Mouse (Mus musculus) kidney, postnatal 14 days (tissue): ENCODE measurements around the gene Slc41a1.

ENCODE experiments used
- DNase-seq: peaks from one replicate; pipeline ENCODE4 v3.0.0; 2022; ENCODE audit warnings: mixed read lengths

The Slc41a1 gene

DNA sequence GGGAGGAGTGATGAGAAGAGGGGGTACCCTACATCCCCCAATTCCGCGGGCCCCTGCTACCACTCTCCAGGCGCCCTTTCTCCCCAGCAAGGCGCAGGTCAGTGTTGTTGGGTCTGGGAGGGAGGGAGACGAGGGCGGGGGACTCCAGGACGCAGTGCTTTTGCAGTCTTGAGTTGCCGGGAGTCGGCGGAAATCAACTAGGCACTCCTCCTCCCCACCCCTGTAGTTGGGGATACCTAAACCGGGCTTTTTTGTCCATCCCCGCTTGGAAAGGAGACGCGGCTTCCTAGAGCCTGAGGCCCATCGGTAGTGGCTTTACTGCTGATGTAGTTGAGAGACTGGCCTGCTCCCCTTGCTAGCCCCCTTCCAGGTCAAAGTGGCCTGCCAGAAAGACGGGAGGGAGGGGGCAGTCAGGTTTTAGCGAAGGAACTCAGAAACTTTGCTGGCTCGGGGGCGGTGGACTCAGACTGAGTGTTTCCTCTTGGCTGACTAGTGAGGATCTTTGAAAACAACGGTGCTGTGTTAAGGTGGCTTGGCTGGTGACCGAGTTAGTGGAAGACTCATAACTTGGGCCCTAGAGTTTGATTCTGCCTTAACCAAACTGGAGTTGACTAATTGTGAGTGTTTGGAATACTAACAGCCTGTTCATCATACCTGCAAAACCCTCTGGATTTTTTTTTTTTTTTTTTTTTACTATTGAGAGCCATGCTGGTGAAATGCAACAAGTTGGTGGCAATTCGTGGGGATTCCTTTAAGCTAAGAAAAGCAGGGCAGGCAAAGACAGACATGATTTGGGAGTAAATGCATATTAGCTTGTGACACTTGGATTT is 1.2 kb downstream of the Slc41a1 start:
- peak; percentile 67 for DNase-seq

DNA sequence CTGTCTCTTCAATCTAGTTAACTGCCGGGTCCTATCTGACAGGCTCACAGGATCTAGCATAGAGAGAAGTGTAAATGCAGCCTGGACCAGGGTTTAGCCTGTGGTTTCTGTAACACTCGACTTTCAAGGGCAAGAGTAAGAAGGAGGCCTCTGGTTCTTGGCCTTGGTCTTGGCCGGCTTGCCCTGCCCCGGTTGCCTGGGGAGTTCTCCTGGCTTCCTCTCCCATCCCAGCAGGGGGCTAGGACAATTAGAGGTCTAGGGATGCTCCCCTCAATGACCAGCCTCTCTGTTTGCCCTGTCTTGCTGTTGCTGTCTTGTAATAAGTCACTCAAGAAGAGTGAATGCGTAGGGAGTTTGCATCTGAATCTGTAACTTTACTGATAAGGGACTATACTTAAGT is 2.0 kb downstream of the Slc41a1 start:
- no peak for DNase-seq

DNA sequence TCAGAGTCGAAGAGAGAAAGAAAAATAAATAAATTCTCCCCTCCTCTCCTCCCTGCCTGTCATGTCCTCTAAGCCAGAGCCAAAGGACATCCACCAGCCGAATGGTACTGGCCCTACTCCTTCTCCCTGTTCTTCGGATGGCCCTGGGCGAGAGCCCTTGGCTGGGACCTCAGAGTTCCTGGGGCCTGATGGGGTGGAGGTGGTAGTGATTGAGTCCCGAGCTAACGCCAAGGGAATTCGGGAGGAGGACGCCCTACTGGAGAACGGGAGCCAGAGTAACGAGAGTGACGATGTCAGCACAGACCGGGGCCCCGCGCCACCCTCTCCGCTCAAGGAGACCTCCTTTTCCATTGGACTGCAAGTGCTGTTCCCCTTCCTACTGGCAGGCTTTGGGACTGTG is 3.3 kb downstream of the Slc41a1 start:
- no peak for DNase-seq

DNA sequence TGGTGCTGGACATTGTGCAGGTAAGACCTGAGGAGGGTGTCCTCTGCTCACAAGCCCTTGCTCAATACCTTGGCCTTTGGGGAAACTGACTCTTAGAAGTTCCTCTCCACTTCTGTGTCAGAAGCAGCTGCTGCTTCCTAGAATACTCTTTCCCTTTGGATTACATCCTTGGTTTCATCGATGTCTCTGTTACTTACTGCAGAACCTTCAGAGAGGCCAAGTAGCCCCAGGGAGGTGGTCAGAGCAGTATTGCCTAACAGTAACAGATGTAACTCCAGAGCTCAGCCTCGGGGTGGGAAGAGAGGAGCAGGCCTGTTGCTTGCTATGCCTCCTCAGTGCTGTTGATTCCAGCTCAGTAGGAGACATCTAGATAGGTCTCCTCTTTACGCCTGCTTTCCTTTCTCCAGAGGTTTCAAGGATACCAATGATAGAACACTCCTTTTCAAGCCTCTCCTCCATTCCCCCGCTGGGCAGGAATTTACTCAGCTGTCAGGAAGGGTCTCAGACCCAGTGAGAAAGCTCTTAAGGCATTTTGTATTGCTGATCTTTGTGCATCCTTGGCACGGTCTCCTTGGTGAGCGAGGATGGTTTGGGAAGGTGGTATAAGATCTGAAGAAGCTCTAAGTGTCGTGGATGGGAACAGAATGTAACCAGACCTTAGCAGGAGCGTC is 3.8 kb downstream of the Slc41a1 start:
- no peak for DNase-seq

DNA sequence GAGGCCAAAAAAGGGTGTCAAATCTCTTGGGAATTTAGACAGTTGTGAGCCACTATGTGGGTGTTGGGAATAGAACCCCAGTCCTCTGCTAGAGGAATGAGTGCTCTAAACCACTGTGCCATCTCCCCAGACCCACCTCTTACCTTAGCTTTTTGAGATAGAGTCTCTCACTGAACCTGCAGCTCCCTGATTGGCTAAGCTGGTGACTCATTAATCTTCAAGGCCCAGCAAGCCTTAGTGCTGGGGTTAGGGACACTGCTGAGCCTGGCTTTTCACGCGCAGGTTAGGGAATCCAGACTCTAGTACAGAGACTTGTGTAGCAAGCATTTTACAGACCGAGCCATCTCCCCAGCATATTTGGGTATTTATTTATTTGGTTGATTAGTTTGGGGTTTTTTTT is 9.7 kb downstream of the Slc41a1 start:
- DNase-seq = no peak

DNA sequence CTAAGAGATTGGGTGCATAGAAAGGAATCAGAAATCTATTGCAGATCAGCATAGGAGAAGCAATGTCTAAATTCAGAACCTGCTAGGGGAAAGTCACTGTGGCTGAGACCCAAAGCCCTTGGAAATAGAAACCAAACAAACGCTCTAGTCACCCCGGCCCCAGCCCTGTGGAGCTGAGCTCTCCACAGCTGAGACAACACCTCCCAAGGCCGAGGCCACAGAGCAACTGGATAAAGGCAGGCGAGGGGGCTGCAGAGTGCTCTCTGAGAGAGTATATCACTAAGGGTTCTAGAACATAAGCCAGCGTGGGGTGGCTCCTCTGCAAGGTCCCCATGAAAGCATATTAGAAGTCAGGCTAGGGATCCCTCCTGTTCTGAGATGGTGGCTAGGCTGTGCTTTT is 11.2 kb downstream of the Slc41a1 start:
- DNase-seq = no peak

DNA sequence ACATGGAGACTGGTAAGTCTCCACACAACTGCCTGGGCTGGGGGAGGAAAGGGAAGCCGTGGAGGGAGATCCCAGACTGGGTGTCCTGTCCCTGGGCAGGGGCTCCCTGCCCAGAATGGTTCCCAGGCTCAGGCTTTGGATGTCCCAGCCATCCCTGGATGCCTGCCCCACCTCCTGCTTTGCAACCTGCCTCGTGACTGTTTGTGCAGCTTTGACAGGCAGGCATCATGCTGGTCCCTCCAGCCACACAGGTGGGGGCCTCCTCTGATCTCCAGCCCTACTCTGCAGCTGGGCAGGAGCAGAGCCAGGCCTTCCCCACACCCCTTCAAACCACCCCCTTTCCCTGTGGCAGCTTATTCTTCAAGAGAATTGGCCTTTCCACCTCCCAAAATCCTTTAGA is 12.0 kb downstream of the Slc41a1 start:
- DNase-seq = no peak

DNA sequence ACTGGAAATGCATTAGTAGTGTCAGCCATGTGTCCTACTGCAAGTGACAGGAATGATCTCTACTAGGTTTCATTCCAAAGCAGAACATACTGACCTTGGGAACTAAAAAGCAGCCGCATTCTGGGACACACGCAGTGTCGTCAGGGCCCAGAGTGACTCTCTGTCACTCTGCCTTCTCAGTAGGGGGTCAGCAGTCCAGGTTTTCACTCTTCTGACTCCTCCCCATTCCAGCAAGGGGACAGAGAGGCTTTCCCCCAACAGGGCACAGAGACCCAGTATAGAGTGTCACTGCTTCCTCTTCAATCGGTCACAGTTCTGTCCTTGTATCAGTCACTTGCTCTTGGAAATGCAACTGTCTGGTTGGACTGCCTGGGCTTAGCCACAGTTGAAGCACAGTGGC is 14.9 kb downstream of the Slc41a1 start:
- no peak for DNase-seq

DNA sequence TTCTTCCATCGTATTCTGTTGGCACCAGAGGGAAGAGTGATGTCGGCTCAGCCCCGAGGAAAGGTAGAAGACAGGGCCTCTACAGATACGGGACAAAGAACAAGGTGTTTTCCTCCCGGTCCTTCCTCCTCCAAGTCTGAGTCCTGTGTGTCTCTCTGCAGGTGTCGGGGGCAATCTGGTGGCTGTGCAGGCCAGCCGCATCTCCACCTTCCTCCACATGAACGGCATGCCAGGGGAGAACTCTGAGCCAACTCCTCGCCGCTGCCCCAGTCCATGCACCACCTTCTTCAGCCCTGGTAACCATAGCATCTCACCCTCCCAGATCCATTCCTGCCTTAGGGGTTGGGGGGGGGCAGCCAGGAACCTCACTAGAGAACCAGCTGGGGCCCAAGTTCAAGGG is 16.5 kb downstream of the Slc41a1 start:
- DNase-seq = no peak

DNA sequence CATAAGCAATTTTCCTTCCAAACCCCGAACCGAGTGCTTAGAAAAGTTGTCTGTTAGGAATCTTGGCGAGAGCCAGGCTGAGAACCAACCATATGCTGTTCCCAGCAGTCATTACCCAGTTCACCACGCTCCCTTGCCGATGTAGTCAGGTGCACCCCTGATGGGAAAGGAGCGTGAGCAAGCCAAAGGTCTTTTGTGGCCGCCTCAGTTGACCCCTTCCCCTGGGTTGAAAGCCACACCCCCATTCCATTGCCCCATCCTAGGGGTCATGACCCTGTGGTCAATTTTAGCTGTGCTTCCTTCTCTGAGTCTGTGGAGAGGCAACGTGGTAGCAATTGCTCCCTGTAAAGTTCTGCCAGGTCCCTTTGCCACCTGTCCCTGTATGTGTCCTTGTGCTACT is 17.6 kb downstream of the Slc41a1 start:
- DNase-seq = no peak

DNA sequence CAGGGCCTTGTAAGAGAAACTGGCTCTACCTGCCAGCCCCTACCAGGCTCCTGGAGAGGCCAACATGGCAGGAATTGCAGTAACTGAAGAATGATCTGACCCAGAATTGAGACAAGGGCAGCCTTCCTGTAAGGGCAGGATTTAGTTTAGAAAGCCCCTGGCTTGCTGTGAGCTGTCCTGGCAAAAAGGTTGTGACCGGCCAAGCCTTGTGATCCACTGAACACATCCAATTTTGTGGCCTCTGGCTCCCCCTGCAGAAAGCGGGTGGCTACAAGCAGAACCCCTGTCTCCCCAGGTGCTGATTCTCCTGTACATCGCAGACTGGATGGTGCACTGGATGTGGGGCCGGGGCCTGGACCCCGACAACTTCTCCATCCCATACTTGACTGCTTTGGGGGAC is 19.0 kb downstream of the Slc41a1 start:
- peak; percentile 55 for DNase-seq

DNA sequence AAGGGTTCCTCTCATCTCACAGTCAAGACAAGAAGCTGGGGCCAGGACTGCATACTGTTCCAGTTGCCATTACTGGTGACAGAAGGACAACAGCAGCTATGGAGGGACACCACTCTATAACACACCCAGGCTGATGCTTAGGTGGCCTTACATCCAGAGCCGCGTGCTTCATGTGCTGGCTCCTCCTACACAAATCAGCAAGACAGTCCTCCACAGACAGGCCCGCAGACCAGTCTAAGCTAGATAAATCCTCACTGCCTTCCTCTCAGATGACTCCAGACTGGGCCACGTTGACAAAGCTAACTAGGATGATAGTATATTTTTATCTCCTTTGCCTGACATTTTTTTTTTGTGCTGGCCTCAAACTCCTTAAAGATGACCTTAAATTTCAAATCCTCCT is 34.5 kb downstream of the Slc41a1 start:
- DNase-seq = no peak

DNA sequence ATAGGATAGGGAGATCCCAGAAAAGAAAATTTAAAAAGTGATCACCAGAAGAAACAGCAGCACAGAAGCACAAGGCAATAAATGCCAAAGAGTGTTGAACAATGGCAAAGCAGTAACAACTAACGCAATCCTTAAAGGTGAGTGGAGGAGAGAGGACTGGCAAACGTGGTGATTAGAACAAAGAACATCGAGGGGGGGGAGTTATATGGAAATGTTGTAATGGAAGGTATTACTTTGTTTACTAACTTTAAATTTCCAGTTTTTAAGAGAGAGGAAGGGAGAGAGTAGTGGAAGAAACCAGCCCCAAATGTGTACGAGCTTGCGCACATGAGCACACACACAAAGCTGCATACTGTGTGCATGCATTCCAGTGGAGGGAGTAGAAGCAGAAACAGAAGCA is 38.3 kb downstream of the Slc41a1 start:
- DNase-seq = no peak

DNA sequence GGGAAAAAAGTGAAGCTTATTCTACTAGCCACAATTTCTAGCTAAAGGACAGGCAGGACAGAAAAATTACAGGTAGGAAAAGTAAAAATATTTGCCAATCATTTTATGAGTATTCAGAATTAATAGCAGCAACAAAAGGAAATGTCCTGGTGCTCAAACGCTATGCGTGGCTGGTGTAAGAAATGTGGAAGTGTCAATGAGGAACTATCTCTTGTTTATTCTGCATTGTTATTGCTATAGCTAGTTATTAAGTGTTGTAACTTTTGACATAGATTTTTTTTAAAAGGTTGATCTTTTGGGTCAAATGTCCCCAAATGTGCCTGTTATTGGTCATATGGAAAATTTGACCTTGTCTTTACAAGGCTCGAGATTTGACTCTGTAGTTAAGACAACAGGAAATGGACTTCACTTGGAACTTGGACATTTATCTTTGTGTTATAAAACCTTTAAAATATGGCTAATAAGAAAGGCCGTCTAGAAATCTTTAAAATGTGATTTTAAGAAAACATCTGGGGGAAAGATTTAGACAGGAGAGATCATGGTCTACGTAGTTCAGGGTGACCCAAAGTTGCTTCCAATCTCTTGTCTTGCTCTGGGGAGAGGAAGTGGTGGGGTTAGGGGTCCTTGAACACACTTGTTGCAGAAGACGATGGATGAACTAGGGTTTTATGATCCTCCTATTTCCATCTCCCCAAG is 39.2 kb downstream of the Slc41a1 start:
- DNase-seq = no peak

DNA sequence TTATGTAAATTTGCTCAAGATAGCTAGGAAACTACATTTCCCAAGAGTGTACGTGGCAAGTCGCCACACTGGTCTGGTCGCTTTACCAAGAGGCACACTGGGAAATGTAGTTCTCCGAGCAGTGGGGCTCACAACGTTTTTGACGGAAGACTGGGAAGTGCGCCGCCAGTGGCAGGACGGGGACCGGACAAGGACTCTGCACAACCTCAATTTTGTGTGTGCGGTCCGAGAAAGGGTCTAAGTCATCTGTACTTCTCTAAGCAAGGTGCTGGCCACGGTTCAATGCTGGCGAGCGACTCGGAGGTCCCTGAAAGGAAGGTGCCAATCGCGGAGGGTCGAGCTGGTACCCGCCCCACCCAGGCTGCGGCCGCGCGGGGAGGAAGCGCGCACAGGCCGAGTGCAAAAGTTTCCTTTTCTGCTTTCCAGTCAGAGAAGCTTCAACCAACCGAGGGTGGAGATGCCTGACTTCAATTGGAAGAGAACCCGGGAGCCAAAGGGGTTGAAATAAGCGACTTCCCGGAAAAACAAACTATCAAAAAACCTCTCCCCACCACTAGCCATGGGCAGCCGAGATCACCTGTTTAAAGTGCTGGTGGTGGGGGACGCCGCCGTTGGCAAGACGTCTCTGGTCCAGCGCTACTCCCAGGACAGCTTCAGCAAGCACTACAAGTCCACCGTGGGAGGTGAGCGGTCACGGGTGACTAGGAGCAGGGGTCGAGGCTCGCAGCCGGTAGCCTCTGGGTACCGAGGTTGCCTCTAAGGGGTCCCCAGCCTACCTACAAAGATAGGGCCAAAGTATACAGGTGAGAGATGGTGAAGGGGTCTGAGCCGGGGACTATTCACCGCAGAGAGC is 40.0 kb downstream of the Slc41a1 start, which contains the start of gene Rab29:
Gene Rab29, plus strand, starts transcription at position 132 of the 853 bp plus-strand sequence.
- DNase-seq = peak; percentile 94

DNA sequence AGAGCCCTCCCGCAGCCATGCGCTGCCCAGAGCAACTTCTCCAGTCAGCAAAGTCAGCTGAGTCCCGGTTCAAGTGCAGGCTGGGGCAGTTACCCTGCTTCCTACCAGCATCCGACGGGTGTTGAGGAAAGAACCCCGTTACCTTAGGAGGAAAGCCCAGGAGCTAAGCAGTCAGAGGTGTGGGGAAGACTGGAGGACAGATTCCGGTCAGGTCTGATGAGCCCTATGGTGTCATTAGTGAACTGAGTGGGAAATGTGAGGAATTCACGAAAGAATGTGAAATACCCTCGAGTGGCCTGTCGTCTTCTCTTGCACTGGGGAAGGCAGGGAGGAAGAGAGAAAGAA is 40.6 kb downstream of the Slc41a1 start:
- peak; percentile 32 for DNase-seq

DNA sequence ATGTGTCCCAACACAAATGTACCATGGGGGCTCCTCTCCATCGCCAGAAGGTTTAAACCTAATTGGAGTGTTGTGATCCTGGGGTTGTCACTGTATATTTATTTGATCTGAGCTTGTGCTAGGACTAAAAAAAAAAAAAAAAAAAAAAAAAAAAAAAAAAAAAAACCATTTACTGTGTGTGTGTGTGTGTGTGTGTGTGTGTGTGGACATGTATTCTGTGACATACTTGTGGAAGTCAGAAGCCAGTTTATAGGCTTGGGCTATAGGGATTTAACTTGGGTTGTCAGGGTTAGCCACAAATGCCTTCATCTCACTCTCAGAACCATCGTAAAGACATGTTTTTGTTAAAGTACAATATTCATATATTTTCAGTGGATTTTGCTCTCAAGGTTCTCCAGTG is 42.3 kb downstream of the Slc41a1 start:
- DNase-seq = no peak

DNA sequence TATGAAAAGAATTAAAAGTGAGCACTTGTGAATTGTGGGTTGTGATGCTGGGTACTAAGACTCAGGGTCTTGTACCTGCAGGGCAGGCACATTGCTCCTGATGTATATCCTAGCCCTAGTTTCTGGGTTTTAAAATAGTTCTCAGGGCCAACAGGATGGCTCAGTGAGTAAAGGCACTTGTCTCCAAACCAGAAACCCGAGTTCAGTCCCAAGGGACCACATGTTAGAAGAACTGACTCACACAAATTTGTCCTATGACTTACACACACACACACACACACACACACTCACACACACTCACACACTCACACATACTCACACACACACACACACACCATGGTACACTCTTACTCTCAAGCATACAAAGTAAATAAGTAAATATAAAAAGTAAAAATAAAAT is 45.6 kb downstream of the Slc41a1 start:
- no peak for DNase-seq

DNA sequence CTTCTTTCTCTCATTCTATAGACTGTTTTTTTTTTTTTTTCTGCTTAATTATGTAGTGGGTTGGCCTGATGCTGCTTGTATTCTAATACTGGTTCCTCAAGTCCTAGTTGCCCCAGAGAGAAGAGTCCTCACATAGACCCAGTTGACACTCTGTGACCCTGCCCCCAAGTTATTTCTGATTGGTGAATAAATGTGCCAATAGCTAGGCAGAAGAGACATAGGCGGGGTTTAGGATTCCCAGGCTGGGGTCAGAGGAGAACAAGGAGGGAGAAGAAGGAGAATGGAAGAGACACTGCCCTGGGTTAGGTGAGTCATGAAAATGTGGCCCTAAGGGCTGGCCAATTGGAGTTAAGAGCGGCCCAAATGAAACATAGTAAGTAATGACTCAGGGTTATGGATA is 52.5 kb downstream of the Slc41a1 start:
- DNase-seq = no peak

DNA sequence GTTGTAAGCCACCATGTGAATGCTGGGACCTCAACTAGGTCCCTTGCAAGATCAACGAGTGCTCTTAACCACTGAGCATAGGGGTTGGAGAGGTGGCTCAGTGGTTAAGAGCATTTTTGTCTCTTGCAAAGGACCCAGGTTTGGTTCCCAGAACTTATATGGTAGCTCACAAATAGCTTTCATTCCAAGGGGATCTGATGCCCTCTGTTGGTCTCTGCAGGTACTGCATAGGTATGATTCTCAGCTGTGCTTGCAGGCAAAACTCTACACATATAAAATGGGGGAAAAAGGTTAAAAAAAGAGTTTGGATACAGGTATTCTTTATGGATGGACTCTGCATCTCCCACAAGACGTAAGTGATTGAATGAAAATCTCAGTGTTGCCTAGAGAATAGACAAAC is 55.5 kb downstream of the Slc41a1 start:
- DNase-seq = no peak

DNA sequence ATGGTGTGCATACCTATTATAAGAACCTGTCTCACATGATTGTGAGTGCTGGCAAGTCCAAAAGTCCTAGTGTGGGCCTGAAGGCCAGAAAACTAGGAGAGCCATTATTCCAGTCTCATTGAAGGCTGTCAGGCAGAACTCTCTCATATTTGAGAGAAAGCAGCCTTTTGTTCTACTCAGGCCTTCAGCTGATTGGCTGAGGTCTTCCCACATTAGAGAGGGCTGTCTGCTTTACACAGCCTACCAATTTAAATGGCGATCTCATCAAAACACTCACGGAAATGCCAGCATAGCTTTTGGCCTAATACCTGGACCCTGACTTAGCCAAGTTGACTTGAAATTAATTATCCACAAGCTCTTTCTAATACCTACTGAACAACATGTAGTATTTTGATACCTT is 58.9 kb downstream of the Slc41a1 start:
- DNase-seq = no peak

DNA sequence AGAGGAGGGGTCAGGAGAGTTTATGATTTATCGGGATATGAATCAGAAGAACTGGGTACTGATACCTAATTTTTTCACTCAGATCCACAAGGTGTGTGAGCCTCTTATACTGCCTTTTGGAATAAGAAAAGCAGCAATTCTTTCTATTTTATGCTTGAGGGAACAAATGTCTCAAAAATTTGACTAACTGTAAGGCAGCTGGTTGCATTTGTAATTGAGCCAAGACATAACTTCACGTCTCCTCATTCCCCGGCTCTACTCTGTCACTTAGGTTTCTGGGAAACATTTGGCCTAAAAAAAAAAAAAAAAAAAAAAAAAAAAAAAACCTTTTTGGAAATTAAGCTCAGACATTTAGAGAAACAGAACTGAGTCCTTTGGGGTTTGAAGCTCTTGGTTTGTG is 59.3 kb downstream of the Slc41a1 start:
- DNase-seq = no peak

DNA sequence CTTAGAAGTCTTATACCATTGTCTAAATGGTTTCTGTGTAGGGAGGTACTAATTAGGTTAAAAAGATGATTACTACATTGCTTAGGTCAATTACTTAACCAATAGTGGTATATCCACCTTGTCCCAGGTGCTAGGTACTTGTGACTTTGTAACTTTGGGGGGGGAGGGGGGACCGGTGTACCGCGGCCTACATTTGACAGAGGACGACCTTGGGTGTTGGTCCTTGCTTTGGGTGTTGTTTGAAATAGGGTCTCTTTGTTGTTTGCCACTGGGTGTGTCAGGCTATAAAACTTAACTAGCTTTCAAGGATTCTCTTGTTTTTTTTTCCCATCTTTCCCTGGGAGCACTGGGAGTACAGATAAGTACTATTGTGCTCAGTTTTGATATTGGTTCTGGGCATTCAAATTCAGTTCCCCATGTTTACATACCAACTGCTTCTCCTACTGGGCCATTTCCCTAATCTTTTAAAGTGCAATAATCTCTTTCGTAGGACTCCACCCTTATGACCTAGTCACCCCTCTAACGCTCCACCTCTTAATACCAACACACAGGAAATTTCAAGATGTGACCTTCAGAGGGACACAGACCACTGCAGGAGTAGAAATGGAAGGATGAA is 62.9 kb downstream of the Slc41a1 start:
- no peak for DNase-seq
